Mouse (Mus musculus) liver, embryonic 14.5 days (tissue): ENCODE measurements around the gene Macrod1. TPM values are rescaled to one million over a fixed set of nuclear protein-coding genes. Genes with fewer than 3 reads are reported as not detected.

Experiments
- ATAC-seq: fragments of 200-750 bp; cut with Nextera tagmentation; 2 replicates; pipeline ENCODE4 v1.8.0; 2017; ENCODE audit warnings: moderate number of reproducible peaks, mild to moderate bottlenecking, moderate library complexity; ENCODE audit not compliant: insufficient read depth
- DNase-seq, 3 experiments: peaks; one replicate each; pipeline ENCODE4 v3.0.0-alpha.2; 2012 to 2013; ENCODE audit warnings: low read depth in 3 of 3, low spot score in 3 of 3
- H3K27ac ChIP-seq: fragments of 300-500 bp; sonication (generic); 2 replicates; pipeline ENCODE4 v1.5.1; 2014; ENCODE audit warnings: moderate library complexity, mild to moderate bottlenecking, control low read depth, inconsistent platforms
- H3K27me3 ChIP-seq: fragments of 300-500 bp; sonication (generic); 2 replicates; pipeline ENCODE4 v1.6.1; 2014; ENCODE audit warnings: mild to moderate bottlenecking, low read length, moderate library complexity; ENCODE audit not compliant: control insufficient read depth, insufficient read depth
- H3K36me3 ChIP-seq: fragments of 300-500 bp; sonication (generic); replicated peaks from 2 replicates; pipeline ENCODE4 v1.6.1; 2014; ENCODE audit warnings: low read depth; ENCODE audit not compliant: control insufficient read depth, insufficient read depth
- H3K4me1 ChIP-seq, 2 experiments: fragments of 200-500 bp in 1 of 2; fragments of 300-500 bp in 1 of 2; sonication (generic) in 1 of 2; replicated peaks; 2 replicates each; pipeline ENCODE4 v1.6.1; 2012 to 2014; ENCODE audit warnings: antibody characterized with exemption in 1 of 2, inconsistent platforms in 1 of 2, low read length in 1 of 2; ENCODE audit not compliant: control insufficient read depth in 2 of 2, insufficient read depth in 2 of 2
- H3K4me2 ChIP-seq: fragments of 300-500 bp; sonication (generic); 2 replicates; pipeline ENCODE4 v1.6.1; 2014; ENCODE audit warnings: low read depth, mild to moderate bottlenecking, control low read depth, moderate library complexity
- H3K4me3 ChIP-seq, 2 experiments: fragments of 200-500 bp in 1 of 2; fragments of 300-500 bp in 1 of 2; sonication (generic) in 1 of 2; 2 replicates each; pipeline ENCODE4 v1.5.1; 2012 to 2014; ENCODE audit warnings: low read depth in 2 of 2, low read length in 2 of 2, mild to moderate bottlenecking in 2 of 2, control low read depth in 1 of 2, inconsistent platforms in 1 of 2, moderate library complexity in 1 of 2; ENCODE audit not compliant: insufficient read depth in 1 of 2
- H3K9ac ChIP-seq: fragments of 300-500 bp; sonication (generic); replicated peaks from 2 replicates; pipeline ENCODE4 v1.6.1; 2014; ENCODE audit warnings: mild to moderate bottlenecking, control low read depth, moderate library complexity
- H3K9me3 ChIP-seq: fragments of 300-500 bp; sonication (generic); 2 replicates; pipeline ENCODE4 v1.6.1; 2016; ENCODE audit warnings: low read length, mixed read lengths; ENCODE audit not compliant: control insufficient read depth
- CTCF ChIP-seq: IDR thresholded peaks from 2 replicates; pipeline ENCODE4 v1.5.1; 2016; ENCODE audit warnings: antibody characterized with exemption, low read depth, control low read depth
- EP300 ChIP-seq: IDR thresholded peaks from 2 replicates; pipeline ENCODE4 v1.6.1; 2016; ENCODE audit warnings: antibody characterized with exemption, low read depth
- WGBS: fragments of 180-500 bp; shearing (Covaris S2); extraction: QIAGEN DNeasy Blood & Tissue Kit; methylation state at CpG from one replicate; pipeline ENCODE4 v1.1.7; 2014; ENCODE audit not compliant: insufficient replicate concordance; 5-methylcytosine and 5-hydroxymethylcytosine counted together
- polyA plus RNA-seq, 2 experiments: library from polyadenylated mRNA; depleted of rRNA in 1 of 2; stranded (reverse) in 1 of 2; unstranded in 1 of 2; fragments of >200 nt; fragmentation: Nextera tagmentation in 1 of 2; extraction: Ambion mirVana in 1 of 2; gene quantifications; 2 replicates each; pipeline versions ENCODE4 v1.2.1 to v1.2.3; 2012 to 2014

Macrod1 gene
- polyA plus RNA-seq, 2 experiments: 3.7 to 4.5 TPM

GRCm38 (mm10) chr19:7112628-7113027, 56.0 kb downstream of the Macrod1 start:
- Histone ChIP-seq H3K27ac (no peak overlapping the region), H3K4me2 (no peak overlapping the region), H3K4me1 (peaks cover 25 to 32% of the 10 kb centered on the region in 2 experiments), H3K9ac (no peak overlapping the region), H3K9me3 (no peaks in the 10 kb centered on the region), H3K4me3 (no peak overlapping the region), H3K27me3 (no peaks in the 10 kb centered on the region), H3K36me3 (no peaks in the 10 kb centered on the region)
- no peak for TF ChIP-seq CTCF
- TF ChIP-seq EP300: no peak
- ATAC-seq: no peak
- WGBS: 57% methylated on average over 3 of the region's 3 CpGs
- DNase-seq: no peak

- Histone ChIP-seq H3K4me1 (peaks cover 34 to 41% of the 10 kb centered on the region in 2 experiments), H3K4me3 (no peak overlapping the region), H3K27me3 (no peaks in the 10 kb centered on the region), H3K36me3 (no peaks in the 10 kb centered on the region), H3K9me3 (no peaks in the 10 kb centered on the region), H3K4me2 (no peak overlapping the region), H3K9ac (no peak overlapping the region), H3K27ac (no peak overlapping the region)
- ATAC-seq: no peak
- no peak for DNase-seq
- WGBS: 66% methylated on average over 14 of the region's 14 CpGs
- TF ChIP-seq EP300 (no peak), CTCF (no peak)
Observed at GRCm38 (mm10) chr19:7113574-7113973, 57.0 kb downstream of the Macrod1 start.

- Histone ChIP-seq H3K27me3 (no peaks in the 10 kb centered on the region), H3K4me2 (peak overlapping the region; percentile 69), H3K36me3 (no peaks in the 10 kb centered on the region), H3K4me3 (no peak overlapping the region), H3K4me1 (peaks cover 35 to 54% of the 10 kb centered on the region in 2 experiments), H3K9ac (peak overlapping the region; percentile 62), H3K9me3 (no peaks in the 10 kb centered on the region), H3K27ac (peak overlapping the region; percentile 78)
- DNase-seq (no peak), ATAC-seq (no peak)
- no peak for TF ChIP-seq EP300
- TF ChIP-seq CTCF: no peak
- WGBS: 45% methylated on average over 4 of the region's 4 CpGs
Observed at GRCm38 (mm10) chr19:7116038-7116731, 59.6 kb downstream of the Macrod1 start.

GRCm38 (mm10) chr19:7117141-7117540, 60.5 kb downstream of the Macrod1 start:
- H3K9ac ChIP-seq: peak overlapping the region; percentile 62
- peak; percentile 83 for ATAC-seq
- TF ChIP-seq CTCF (0 out of 2 replicates have a peak, but pooled peaks have one; percentile 31), EP300 (no peak; the same call in 1 of the 2 replicates)
- H3K4me2 ChIP-seq: peak overlapping the region; percentile 69
- WGBS: 10% methylated on average over 4 of the region's 4 CpGs
- H3K4me1 ChIP-seq: peaks cover 35 to 55% of the 10 kb centered on the region in 2 experiments
- peak overlapping the region; percentile 78 for H3K27ac ChIP-seq
- no peaks in the 10 kb centered on the region for H3K27me3 ChIP-seq
- H3K4me3 ChIP-seq: peak overlapping the region in 1 of 2 experiments; percentile 22; a peak in 1 of 4 replicates
- H3K9me3 ChIP-seq: no peaks in the 10 kb centered on the region
- no peaks in the 10 kb centered on the region for H3K36me3 ChIP-seq
- DNase-seq: peak in 2 of 3 experiments; percentile 45 to 46

- Histone ChIP-seq H3K9me3 (no peaks in the 10 kb centered on the region), H3K27ac (peak overlapping the region; percentile 78), H3K9ac (peak overlapping the region; percentile 38), H3K36me3 (no peaks in the 10 kb centered on the region), H3K4me1 (peaks cover 35 to 55% of the 10 kb centered on the region in 2 experiments), H3K27me3 (no peaks in the 10 kb centered on the region), H3K4me2 (peak overlapping the region; percentile 69), H3K4me3 (peak overlapping the region; percentile 17 to 22; a peak in 2 of 4 replicates)
- WGBS: 13% methylated on average over 8 of the region's 8 CpGs
- TF ChIP-seq EP300: no peak
- peak; percentile 23; the same call in 1 of the 2 replicates for TF ChIP-seq CTCF
- peak; percentile 76 for ATAC-seq
- peak; percentile 42 to 45 (median 44) for DNase-seq
Observed at GRCm38 (mm10) chr19:7117653-7118307, 61.2 kb downstream of the Macrod1 start.
